Mouse (Mus musculus) CH12.LX (cell line): ENCODE results near the gene Ywhag. TPM values are rescaled to one million over a fixed set of nuclear protein-coding genes. Genes with fewer than 3 reads are reported as not detected.

Experiments used
- DNase-seq: peaks from one replicate; pipeline ENCODE4 v3.0.0-alpha.2; 2013; ENCODE audit errors: extremely low read depth
- H3K27ac ChIP-seq: 2 replicates; pipeline ENCODE4 v1.5.1; 2012; ENCODE audit warnings: low read depth, mild to moderate bottlenecking, control low read depth, moderate library complexity; ENCODE audit not compliant: insufficient read depth
- H3K27me3 ChIP-seq: replicated peaks from 2 replicates; pipeline ENCODE3; 2012; ENCODE audit warnings: inconsistent platforms
- H3K36me3 ChIP-seq, 2 experiments: replicated peaks in 1 of 2; 2 replicates each; pipeline versions ENCODE3 to v1.6.1; 2012; ENCODE audit warnings: inconsistent platforms in 1 of 2, low read length in 1 of 2, mild to moderate bottlenecking in 1 of 2, mixed read lengths in 1 of 2, moderate library complexity in 1 of 2; ENCODE audit not compliant: control insufficient read depth in 1 of 2, insufficient read depth in 1 of 2
- H3K4me1 ChIP-seq, 2 experiments: 2 replicates each; pipeline ENCODE4 v1.6.1; 2012; ENCODE audit warnings: inconsistent platforms in 1 of 2, moderate library complexity in 1 of 2; ENCODE audit not compliant: insufficient read depth in 2 of 2, control insufficient read depth in 1 of 2
- H3K4me2 ChIP-seq: 2 replicates; pipeline ENCODE4 v1.6.1; 2012; ENCODE audit warnings: low read depth, mild to moderate bottlenecking, control low read depth; ENCODE audit not compliant: poor library complexity, insufficient read depth, severe bottlenecking
- H3K4me3 ChIP-seq, 3 experiments: fragments of 150-350 bp in 1 of 3; sonication (generic) in 1 of 3; replicated peaks in 1 of 3; 2 replicates each; pipeline versions ENCODE3 to v1.5.1; 2011 to 2012; ENCODE audit warnings: low read depth in 2 of 3, low read length in 2 of 3, mild to moderate bottlenecking in 2 of 3, moderate library complexity in 2 of 3, control low read depth in 1 of 3, improper control_type of control experiment in 1 of 3, inconsistent platforms in 1 of 3, mixed read lengths in 1 of 3; ENCODE audit not compliant: poor library complexity in 1 of 3
- H3K79me2 ChIP-seq: replicated peaks from 2 replicates; pipeline ENCODE4 v1.6.1; 2012; ENCODE audit warnings: mild to moderate bottlenecking, moderate library complexity; ENCODE audit not compliant: control insufficient read depth, poor library complexity, insufficient read depth, severe bottlenecking; ENCODE audit errors: extremely low read depth
- H3K9ac ChIP-seq: 2 replicates; pipeline ENCODE4 v1.6.1; 2012; ENCODE audit warnings: low read depth, mild to moderate bottlenecking, control low read depth, moderate library complexity; ENCODE audit not compliant: insufficient read depth
- H3K9me3 ChIP-seq: replicated peaks from 2 replicates; pipeline ENCODE3; 2012; ENCODE audit warnings: low read length, inconsistent platforms, mixed read lengths
- CTCF ChIP-seq, 2 experiments: IDR thresholded peaks in 1 of 2; conservative IDR thresholded peaks in 1 of 2; 2 replicates each; pipeline ENCODE4 v1.5.1; 2011 to 2012; ENCODE audit warnings: low read depth in 2 of 2, low read length in 2 of 2, improper control_type of control experiment in 1 of 2, inconsistent platforms in 1 of 2, mild to moderate bottlenecking in 1 of 2, moderate library complexity in 1 of 2
- E2F4 ChIP-seq: IDR thresholded peaks from 2 replicates; pipeline ENCODE4 v1.6.1; 2011; ENCODE audit warnings: low read depth, low read length, improper control_type of control experiment; ENCODE audit not compliant: insufficient replicate concordance
- HCFC1 ChIP-seq: IDR thresholded peaks from 2 replicates; pipeline ENCODE4 v1.6.1; 2012; ENCODE audit warnings: low read depth, mild to moderate bottlenecking, inconsistent platforms, low read length, improper control_type of control experiment
- KAT2A ChIP-seq: IDR thresholded peaks from 2 replicates; pipeline ENCODE4 v1.6.1; 2012; ENCODE audit warnings: low read length, improper control_type of control experiment, inconsistent platforms; ENCODE audit not compliant: insufficient replicate concordance
- MAFK ChIP-seq: IDR thresholded peaks from 2 replicates; pipeline ENCODE4 v1.6.1; 2011; ENCODE audit warnings: low read length, improper control_type of control experiment; ENCODE audit not compliant: insufficient replicate concordance
- MEF2A ChIP-seq: IDR thresholded peaks from 2 replicates; pipeline ENCODE4 v1.6.1; 2014; ENCODE audit warnings: low read depth, mild to moderate bottlenecking, inconsistent platforms, low read length, improper control_type of control experiment, borderline replicate concordance
- NELFE ChIP-seq: IDR thresholded peaks from 2 replicates; pipeline ENCODE4 v1.6.1; 2011; ENCODE audit warnings: low read depth, low read length, improper control_type of control experiment
- RCOR1 ChIP-seq: conservative IDR thresholded peaks from 2 replicates; pipeline ENCODE4 v1.6.1; 2012; ENCODE audit warnings: low read depth, mild to moderate bottlenecking, inconsistent platforms, low read length, improper control_type of control experiment
- UBTF ChIP-seq: IDR thresholded peaks from 2 replicates; pipeline ENCODE4 v1.6.1; 2012; ENCODE audit warnings: low read depth, mild to moderate bottlenecking, inconsistent platforms, low read length, improper control_type of control experiment, moderate library complexity
- USF2 ChIP-seq: conservative IDR thresholded peaks from 2 replicates; pipeline ENCODE4 v1.6.1; 2011; ENCODE audit warnings: low read depth, low read length, improper control_type of control experiment
- ZMIZ1 ChIP-seq: IDR thresholded peaks from 2 replicates; pipeline ENCODE4 v1.6.1; 2012; ENCODE audit warnings: low read depth, mild to moderate bottlenecking, inconsistent platforms, low read length, improper control_type of control experiment
- dilution Hi-C: fragments of 300-500 bp; cut with MboI; formaldehyde crosslinking; loops from 2 replicates; pipeline ENCODE4 v1.14.3; 2020; ENCODE audit warnings: low sequenced_read_pairs; ENCODE audit not compliant: extremely low pct_unique_long_range_greater_than_20kb, extremely low pct_ligation_motif_present
- in situ Hi-C: fragments of 300-500 bp; cut with MboI; formaldehyde crosslinking; loops from 3 replicates; pipeline ENCODE4 v1.14.3; 2019; ENCODE audit warnings: low sequenced_read_pairs, low pct_ligation_motif_present, low pct_unique_long_range_greater_than_20kb, mixed read lengths
- polyA plus RNA-seq: library from polyadenylated mRNA; unstranded; fragments of >175 nt; gene quantifications from 2 replicates; pipeline ENCODE4 v1.2.1, GENCODE M21; 2012; ENCODE audit warnings: low read depth; ENCODE audit not compliant: insufficient read length
- total RNA-seq, 2 experiments: library from RNA; depleted of rRNA; stranded (reverse); fragments of 300-350 nt in 1 of 2; fragments of >200 nt in 1 of 2; gene quantifications; 2 replicates each; pipeline ENCODE4 v1.2.3; 2012 to 2014

Ywhag gene
- total and polyA plus RNA-seq, 3 experiments, result 55.3 to 239 (median 77.3) TPM

GRCm38 (mm10) chr5:135979381-135979780, 45.0 kb upstream of the Ywhag start:
- Histone ChIP-seq H3K27ac (no peak overlapping the region), H3K9me3 (no peaks in the 10 kb centered on the region), H3K36me3 (no peaks in the 10 kb centered on the region), H3K4me1 (peaks cover 0 to 4% of the 10 kb centered on the region in 2 experiments; a peak in 2 of 4 replicates), H3K79me2 (no peaks in the 10 kb centered on the region), H3K27me3 (peaks cover 3% of the 10 kb centered on the region), H3K4me3 (no peak overlapping the region), H3K4me2 (no peak overlapping the region), H3K9ac (no peak overlapping the region)
- dilution Hi-C loops (no loop called here), in situ Hi-C loops (no loop called here)
- no peak for TF ChIP-seq ZMIZ1
- TF ChIP-seq MEF2A, result no peak
- TF ChIP-seq CTCF (conservative IDR thresholded peaks at IDR 0.05 in 1 of 2, IDR thresholded peaks at IDR 0.05 in 1 of 2; ENCODE audit: low read depth in 2 of 2, low read length in 2 of 2), result no peak
- no peak for TF ChIP-seq NELFE
- TF ChIP-seq E2F4, result no peak
- TF ChIP-seq USF2, result no peak
- DNase-seq, result no peak

GRCm38 (mm10) chr5:135975893-135976668, 41.7 kb upstream of the Ywhag start:
- in situ Hi-C loops (no loop called here), dilution Hi-C loops (no loop called here)
- Histone ChIP-seq H3K9me3 (no peaks in the 10 kb centered on the region), H3K27me3 (peaks cover 8% of the 10 kb centered on the region), H3K4me1 (peaks cover 0 to 4% of the 10 kb centered on the region in 2 experiments; a peak in 2 of 4 replicates), H3K9ac (no peak overlapping the region), H3K4me2 (no peak overlapping the region), H3K27ac (no peak overlapping the region), H3K36me3 (no peaks in the 10 kb centered on the region), H3K79me2 (no peaks in the 10 kb centered on the region), H3K4me3 (no peak overlapping the region)
- no peak for DNase-seq
- no peak for TF ChIP-seq RCOR1
- TF ChIP-seq MAFK, result peak; percentile 69; the same call in 1 of the 2 replicates

- dilution Hi-C loops (no loop called here), in situ Hi-C loops (no loop called here)
- Histone ChIP-seq H3K4me1 (peaks cover 0 to 4% of the 10 kb centered on the region in 2 experiments; a peak in 2 of 4 replicates), H3K9me3 (no peaks in the 10 kb centered on the region), H3K79me2 (no peaks in the 10 kb centered on the region), H3K4me2 (no peak within 1 kb of the TSS), H3K27me3 (peaks cover 12% of the 10 kb centered on the region), H3K9ac (no peak within 1 kb of the TSS), H3K4me3 (no peak within 1 kb of the TSS), H3K36me3 (no peaks in the 10 kb centered on the region), H3K27ac (no peak within 1 kb of the TSS)
- TF ChIP-seq USF2 (no peak), HCFC1 (no peak), CTCF (conservative IDR thresholded peaks at IDR 0.05 in 1 of 2, IDR thresholded peaks at IDR 0.05 in 1 of 2; ENCODE audit: low read depth in 2 of 2, low read length in 2 of 2) (no peak), ZMIZ1 (no peak), KAT2A (no peak), UBTF (no peak)
- DNase-seq, result no peak
Measured at GRCm38 (mm10) chr5:135974365-135974764, 39.9 kb upstream of the Ywhag start, which contains the start of gene Ssc4d. Gene Ssc4d (minus strand): TSS chr5:135974531.
